Mouse (Mus musculus) small intestine, adult 2 months (tissue): ENCODE results near the gene Atf3. TPM values are rescaled to one million over a fixed set of nuclear protein-coding genes. Genes with fewer than 3 reads are reported as not detected.

Experiments used
- H3K27ac ChIP-seq: fragments of 200-500 bp; 2 replicates; pipeline ENCODE4 v1.5.1; 2012; ENCODE audit warnings: low read depth, low read length, control low read depth, inconsistent platforms; ENCODE audit not compliant: insufficient read depth
- H3K27me3 ChIP-seq: fragments of 200-500 bp; 2 replicates; pipeline ENCODE4 v1.6.1; 2012; ENCODE audit warnings: mild to moderate bottlenecking, moderate library complexity, low read length, inconsistent platforms; ENCODE audit not compliant: control insufficient read depth, insufficient read depth
- H3K36me3 ChIP-seq: fragments of 200-500 bp; 2 replicates; pipeline ENCODE4 v1.6.1; 2012; ENCODE audit warnings: mild to moderate bottlenecking, low read length, control low read depth, inconsistent platforms; ENCODE audit not compliant: control insufficient read depth, insufficient read depth
- H3K4me1 ChIP-seq: fragments of 200-500 bp; 2 replicates; pipeline ENCODE4 v1.6.1; 2012; ENCODE audit warnings: low read length, inconsistent platforms, mixed read lengths; ENCODE audit not compliant: control insufficient read depth, insufficient read depth, insufficient read length
- H3K4me3 ChIP-seq: fragments of 200-500 bp; 2 replicates; pipeline ENCODE4 v1.5.1; 2012; ENCODE audit warnings: low read depth, mild to moderate bottlenecking, control low read depth, inconsistent platforms, low read length, moderate library complexity
- CTCF ChIP-seq: fragments of 200-500 bp; IDR thresholded peaks from 2 replicates; pipeline ENCODE4 v1.5.1; 2012; ENCODE audit warnings: low read depth, mild to moderate bottlenecking, control low read depth, inconsistent platforms, low read length, moderate library complexity, mixed read lengths; ENCODE audit not compliant: insufficient replicate concordance, insufficient read length; ENCODE audit errors: extremely low read depth
- POLR2A ChIP-seq: fragments of 200-500 bp; IDR thresholded peaks from 2 replicates; pipeline ENCODE4 v1.6.1; 2012; ENCODE audit warnings: low read depth, mild to moderate bottlenecking, control low read depth, inconsistent platforms, low read length, moderate library complexity
- WGBS: fragments of 180-500 bp; shearing (Covaris S2); methylation state at CpG from one replicate; pipeline ENCODE4 v1.1.7; 2018; 5-methylcytosine and 5-hydroxymethylcytosine counted together
- polyA plus RNA-seq: library from polyadenylated mRNA; depleted of rRNA; stranded (reverse); fragments of >200 nt; gene quantifications from 2 replicates; pipeline ENCODE4 v1.2.3, GENCODE M21; 2012

Gene Atf3
- polyA plus RNA-seq, 1 experiment = 41.0 TPM

DNA sequence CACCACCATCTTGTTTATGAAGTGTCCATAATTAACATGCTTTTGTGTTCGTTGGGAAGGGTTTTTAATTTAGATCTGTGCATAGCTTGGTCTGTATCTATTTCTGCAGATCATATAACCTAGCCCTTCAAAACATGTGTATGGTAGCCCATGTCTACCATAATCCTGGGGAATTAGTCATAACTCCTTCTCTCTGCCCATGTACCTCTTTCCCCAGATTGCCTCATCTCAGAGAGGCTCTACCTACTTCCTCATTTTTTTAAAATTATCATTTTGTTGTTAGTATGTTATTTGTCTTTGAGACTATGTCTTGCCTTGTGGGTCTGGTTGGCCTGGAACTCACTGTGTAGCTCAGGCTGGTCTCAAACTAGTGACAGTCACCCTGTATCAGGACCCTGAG is 30.6 kb upstream of the Atf3 start:
- TF ChIP-seq CTCF (no peak), POLR2A (no peak)
- Histone ChIP-seq H3K4me3 (no peak overlapping the region), H3K27ac (no peak overlapping the region), H3K4me1 (no peaks in the 10 kb centered on the region), H3K36me3 (no peaks in the 10 kb centered on the region), H3K27me3 (no peaks in the 10 kb centered on the region)
- WGBS = 69% methylated on average over 1 of the region's 1 CpGs

DNA sequence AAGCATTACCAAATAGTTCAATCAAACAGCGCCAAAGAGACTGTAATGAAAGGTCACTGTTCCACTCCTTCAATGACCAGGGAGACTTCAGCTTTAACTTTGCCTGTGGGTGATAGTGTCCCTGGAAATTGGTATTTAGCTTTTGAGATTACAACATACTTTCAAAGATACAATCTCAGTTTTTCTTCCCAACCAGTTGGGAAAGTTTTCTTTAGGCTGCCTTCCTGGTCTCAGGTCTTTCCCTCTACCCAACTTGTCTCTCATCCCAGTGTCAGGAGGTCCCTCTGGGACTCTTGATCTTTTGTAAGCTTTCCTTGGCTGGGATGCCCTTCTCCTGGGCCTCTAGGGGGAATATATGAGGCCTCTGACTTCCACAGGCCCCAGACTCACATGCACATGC is 29.7 kb upstream of the Atf3 start:
- Histone ChIP-seq H3K4me1 (no peaks in the 10 kb centered on the region), H3K36me3 (no peaks in the 10 kb centered on the region), H3K4me3 (no peak overlapping the region), H3K27me3 (no peaks in the 10 kb centered on the region), H3K27ac (no peak overlapping the region)
- 100% methylated on average over 1 of the region's 1 CpGs for WGBS
- no peak for TF ChIP-seq CTCF
- TF ChIP-seq POLR2A = no peak

DNA sequence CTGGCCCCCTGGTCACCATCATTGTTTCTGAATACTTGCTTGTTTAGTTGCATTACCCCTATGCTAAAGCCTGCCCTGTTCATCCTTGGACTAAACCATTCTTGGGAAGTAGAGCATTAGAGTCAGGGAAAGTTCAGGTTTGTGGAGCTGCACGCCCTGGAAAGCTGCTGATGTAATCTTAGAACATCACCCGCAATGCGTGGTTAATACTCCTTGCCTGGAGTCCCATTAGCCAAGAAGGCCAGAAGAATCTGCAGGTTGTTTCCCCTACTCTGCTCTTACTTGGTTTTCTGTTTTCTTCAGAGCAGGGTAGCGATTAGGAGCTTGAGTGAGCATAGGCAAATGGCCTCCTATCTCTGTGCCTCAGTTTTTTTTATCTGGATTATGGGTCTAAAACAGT is 26.0 kb upstream of the Atf3 start:
- no peak for TF ChIP-seq POLR2A
- TF ChIP-seq CTCF = no peak
- 94% methylated on average over 4 of the region's 4 CpGs for WGBS
- Histone ChIP-seq H3K27me3 (no peaks in the 10 kb centered on the region), H3K4me1 (no peaks in the 10 kb centered on the region), H3K36me3 (no peaks in the 10 kb centered on the region), H3K4me3 (no peak overlapping the region), H3K27ac (no peak overlapping the region)

DNA sequence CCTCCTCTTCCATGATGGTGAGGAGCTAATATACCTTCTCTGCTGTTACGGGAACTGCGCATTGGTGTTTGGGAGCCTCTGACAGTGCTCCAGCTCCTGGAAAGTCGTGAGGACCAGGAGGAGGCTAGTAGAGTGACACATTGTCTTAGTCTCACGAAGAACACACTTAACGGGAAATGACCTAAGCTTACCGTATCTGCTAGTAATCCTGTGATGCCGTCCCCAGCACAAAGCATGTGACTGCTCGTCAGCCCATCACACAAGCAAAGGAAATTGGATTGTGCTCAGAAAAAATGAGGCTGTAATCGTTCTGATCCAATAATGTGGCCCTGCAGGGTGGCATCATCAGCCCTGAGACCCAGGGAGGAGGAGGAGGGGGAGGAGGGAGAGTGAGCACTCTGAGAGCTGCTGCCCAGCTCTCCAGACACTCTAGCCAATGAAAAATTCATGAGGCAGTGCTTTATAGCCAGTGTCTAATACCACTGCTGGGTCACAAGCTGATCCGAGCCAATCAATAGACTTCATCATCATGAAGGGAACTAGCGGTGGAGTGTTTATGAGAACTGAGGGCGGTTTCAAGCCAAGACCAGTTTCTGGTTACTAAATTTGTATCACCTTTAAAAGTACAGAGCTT is 24.3 kb upstream of the Atf3 start:
- Histone ChIP-seq H3K27ac (no peak overlapping the region), H3K4me1 (no peaks in the 10 kb centered on the region), H3K36me3 (no peaks in the 10 kb centered on the region), H3K4me3 (no peak overlapping the region), H3K27me3 (no peaks in the 10 kb centered on the region)
- TF ChIP-seq CTCF = no peak
- no peak for TF ChIP-seq POLR2A
- WGBS = 83% methylated on average over 12 of the region's 12 CpGs

DNA sequence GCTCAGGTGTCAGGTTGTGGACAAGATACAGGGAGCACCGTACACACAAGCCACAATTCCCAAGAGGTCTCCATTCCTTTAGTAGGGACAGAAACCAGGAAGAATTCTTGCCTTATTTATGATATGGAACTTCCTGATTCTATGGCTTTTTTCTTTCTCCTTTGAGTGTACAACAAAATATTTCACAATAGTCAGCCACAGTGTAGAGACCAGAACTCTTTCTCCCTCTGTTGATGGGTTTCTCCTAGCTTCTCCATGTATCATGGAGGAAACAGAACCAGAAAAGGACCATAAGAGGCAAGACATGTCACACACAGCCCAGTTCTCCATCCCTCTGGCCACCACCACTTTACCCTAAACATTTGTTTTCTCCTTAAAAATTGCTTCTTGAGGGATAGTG is 23.7 kb upstream of the Atf3 start:
- no peak overlapping the region for H3K4me3 ChIP-seq
- no peak overlapping the region for H3K27ac ChIP-seq
- WGBS = 78% methylated on average over 1 of the region's 1 CpGs
- no peaks in the 10 kb centered on the region for H3K27me3 ChIP-seq
- TF ChIP-seq POLR2A (no peak), CTCF (no peak)
- H3K36me3 ChIP-seq = no peaks in the 10 kb centered on the region
- peaks cover 1% of the 10 kb centered on the region; the same call in 1 of the 2 replicates for H3K4me1 ChIP-seq

DNA sequence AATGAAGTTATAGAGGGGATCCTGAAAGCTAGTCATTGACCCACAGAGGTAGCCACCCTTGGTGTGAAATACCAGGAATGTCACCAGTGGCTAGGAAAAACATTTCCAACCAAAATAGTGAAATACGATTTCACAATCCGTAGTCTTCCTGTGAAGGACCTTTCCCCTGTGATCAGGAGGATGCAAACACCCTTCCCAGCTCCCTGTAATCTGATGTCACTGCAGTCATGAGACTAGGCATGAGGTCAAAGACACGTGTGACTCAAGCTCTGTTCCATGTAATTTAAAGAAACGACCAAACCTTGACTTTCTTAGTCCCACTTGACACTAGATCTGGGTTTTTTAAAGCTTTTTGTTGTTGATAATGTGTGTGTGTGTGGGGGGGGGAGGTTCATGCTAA is 21.8 kb upstream of the Atf3 start:
- Histone ChIP-seq H3K4me1 (peaks cover 7% of the 10 kb centered on the region; the same call in 1 of the 2 replicates), H3K27ac (no peak overlapping the region), H3K36me3 (no peaks in the 10 kb centered on the region), H3K27me3 (no peaks in the 10 kb centered on the region), H3K4me3 (no peak overlapping the region)
- WGBS = 83% methylated on average over 4 of the region's 4 CpGs
- TF ChIP-seq CTCF (no peak), POLR2A (no peak)

DNA sequence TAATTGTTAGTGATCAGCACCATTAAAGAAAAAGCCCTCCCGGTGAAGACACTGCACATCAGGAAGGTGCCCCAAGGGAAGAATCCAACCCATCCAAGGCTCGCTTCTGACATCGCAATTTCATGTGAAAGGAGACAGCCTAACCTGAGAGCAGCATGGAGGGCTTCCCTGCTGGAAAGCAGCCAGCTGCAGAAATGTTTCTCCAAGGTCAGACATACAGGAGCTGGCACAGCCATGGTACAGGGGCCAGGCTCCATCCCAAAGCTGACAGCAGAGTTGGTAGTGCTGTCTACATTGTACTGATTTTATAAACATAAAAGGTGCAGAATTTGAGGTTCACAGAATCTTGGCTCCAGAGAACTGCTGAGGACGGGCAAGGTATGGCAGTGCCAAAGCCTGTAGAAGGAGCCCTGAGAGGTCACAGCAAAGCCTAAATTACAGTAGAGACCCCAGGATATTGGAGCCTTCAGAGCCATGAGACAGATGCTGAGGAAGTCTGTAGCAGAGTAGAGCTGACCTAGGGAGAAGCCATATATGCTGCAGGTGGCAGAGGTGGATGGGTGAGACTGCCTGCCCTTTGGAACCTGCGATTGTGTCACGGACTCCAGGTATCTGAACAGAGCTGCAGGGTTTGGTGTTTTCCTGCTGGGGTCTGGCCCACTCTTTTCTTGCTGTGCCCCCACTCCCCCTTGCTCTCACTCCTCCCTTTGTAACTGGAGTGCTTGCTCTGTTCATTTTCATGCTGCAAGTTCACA is 18.1 kb upstream of the Atf3 start:
- Histone ChIP-seq H3K36me3 (no peaks in the 10 kb centered on the region), H3K27me3 (no peaks in the 10 kb centered on the region), H3K27ac (no peak overlapping the region), H3K4me1 (peaks cover 7% of the 10 kb centered on the region; the same call in 1 of the 2 replicates), H3K4me3 (no peak overlapping the region)
- WGBS = 66% methylated on average over 6 of the region's 6 CpGs
- no peak for TF ChIP-seq CTCF
- TF ChIP-seq POLR2A = no peak
